Mouse (Mus musculus): ENCODE measurements around the gene Amn.

DNA sequence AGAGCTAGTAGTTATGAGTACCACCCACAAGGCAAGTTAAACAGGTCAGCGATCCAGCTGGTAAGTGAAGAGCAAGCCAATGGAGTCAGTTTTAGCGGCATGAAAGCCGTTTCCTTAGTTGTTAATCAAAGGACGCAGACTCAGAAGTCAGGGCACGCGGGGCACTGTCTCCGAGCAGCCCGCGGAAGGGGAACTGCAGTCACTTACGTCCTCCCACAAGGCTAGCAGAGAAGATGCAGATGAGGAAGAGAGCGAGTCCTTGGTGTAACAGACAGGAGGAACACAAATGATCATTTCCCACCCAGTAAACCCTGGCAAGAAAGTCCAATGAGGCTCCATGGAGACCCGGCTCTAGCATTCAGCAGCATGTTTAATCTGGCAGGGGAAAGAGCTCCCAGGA, 38.4 kb downstream of the Amn start:
- TF ChIP-seq CTCF (IDR thresholded peaks at IDR 0.05; ENCODE audit: control insufficient read depth, insufficient read depth, insufficient read length) (no peak), MAX (IDR thresholded peaks at IDR 0.05) (no peak), USF1 (IDR thresholded peaks at IDR 0.05; ENCODE audit: low read depth) (no peak), MYOG (IDR thresholded peaks at IDR 0.05; ENCODE audit: control insufficient read depth, extremely low read depth, insufficient read length) (no peak), CEBPB (IDR thresholded peaks at IDR 0.05; ENCODE audit: low read depth) (no peak), MYOD1 (IDR thresholded peaks at IDR 0.05; ENCODE audit: control insufficient read depth, insufficient read length, low read depth) (no peak)
